Mouse (Mus musculus): Measurements from ENCODE around the gene Epn1. TPM values are rescaled to one million over a fixed set of nuclear protein-coding genes. Genes with fewer than 3 reads are reported as not detected.
A peak's percentile ranks its signal among the peaks of the same experiment; 100 is the strongest.

Gene Epn1
- total RNA-seq, 1 experiment: 51.8 TPM

GRCm38 (mm10) chr7:5061774-5062359 is 18.2 kb upstream of the Epn1 start, which contains the start of gene U2af2:
U2af2 (plus strand) TSS chr7:5062143.
- peak within 1 kb of the TSS; percentile 99 for H3K9ac ChIP-seq (ENCODE audit: insufficient read depth, low read depth, low read length, poor library complexity, severe bottlenecking)
- peaks cover 10% of the 10 kb centered on the region for H3K36me3 ChIP-seq (ENCODE audit: control insufficient read depth, insufficient read depth, low read length, poor library complexity, severe bottlenecking)
- H3K4me1 ChIP-seq (ENCODE audit: control insufficient read depth in 2 of 2, insufficient read depth in 2 of 2, low read length in 2 of 2, poor library complexity in 1 of 2): peaks cover 0 to 16% of the 10 kb centered on the region in 2 experiments; a peak in 3 of 4 replicates
- H3K4me3 ChIP-seq (ENCODE audit: insufficient read depth in 1 of 2, low read depth in 1 of 2, low read length in 2 of 2, poor library complexity in 1 of 2, severe bottlenecking in 1 of 2): peak within 1 kb of the TSS; percentile 86 to 94
- no peak for TF ChIP-seq ZC3H11A (IDR thresholded peaks at IDR 0.05; ENCODE audit: borderline replicate concordance, low read depth, low read length)
- TF ChIP-seq HCFC1 (IDR thresholded peaks at IDR 0.05; ENCODE audit: borderline replicate concordance, insufficient read depth, low read length): peak; percentile 56; the same call in 1 of the 2 replicates
- TF ChIP-seq MAFK (IDR thresholded peaks at IDR 0.05; ENCODE audit: insufficient read depth, low read depth, low read length): no peak
- no peak for TF ChIP-seq CHD2 (IDR thresholded peaks at IDR 0.05; ENCODE audit: low read depth, low read length)
- no peak for TF ChIP-seq ZNF384 (IDR thresholded peaks at IDR 0.05; ENCODE audit: low read depth, low read length)
- no peak for DNase-seq (ENCODE audit: low read depth, low spot score)
- in situ Hi-C loops (cut with MboI; ENCODE audit: low sequenced_read_pairs in 2 of 2, unreplicated experiment in 2 of 2): no loop called here
- peak within 1 kb of the TSS; percentile 99 for H3K27ac ChIP-seq (ENCODE audit: insufficient read depth, low read depth, low read length, poor library complexity, severe bottlenecking)
- H3K9me3 ChIP-seq (ENCODE audit: control insufficient read depth, insufficient read depth, low read depth, low read length): no peaks in the 10 kb centered on the region

DNA sequence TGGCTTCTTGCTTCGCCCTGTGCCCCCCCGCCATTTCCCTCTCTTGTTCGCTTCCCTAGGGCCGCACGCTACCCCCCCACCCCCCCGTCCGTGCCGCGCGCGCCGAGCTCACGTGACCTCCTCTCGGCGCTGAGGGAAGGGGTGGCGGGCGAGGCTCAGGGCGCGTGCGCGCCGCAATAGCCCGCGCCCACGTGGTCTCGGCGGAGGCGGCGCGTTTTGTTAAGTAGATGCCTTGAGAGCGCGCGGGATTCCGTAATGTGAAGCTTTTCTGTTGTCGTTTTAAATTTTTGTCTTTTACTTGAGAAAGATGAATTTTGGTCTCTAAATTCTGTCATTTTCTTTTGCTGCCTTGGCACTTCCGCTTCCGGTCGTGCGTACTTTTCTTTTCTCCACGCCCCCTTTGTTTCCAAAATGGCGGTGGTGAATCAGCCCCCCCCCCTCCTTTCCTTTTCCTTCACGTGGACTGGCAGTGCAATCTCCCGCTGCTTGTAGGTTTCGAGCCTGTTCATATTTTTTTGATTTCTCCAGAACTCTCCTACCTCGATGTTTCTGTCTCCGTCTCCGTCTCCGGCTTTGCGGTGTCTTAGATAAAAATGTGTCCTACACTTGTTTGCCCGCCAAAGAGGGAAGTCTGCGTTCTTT is 17.6 kb upstream of the Epn1 start:
- no peak for DNase-seq (ENCODE audit: low read depth, low spot score)
- Histone ChIP-seq H3K4me1 (ENCODE audit: control insufficient read depth in 2 of 2, insufficient read depth in 2 of 2, low read length in 2 of 2, poor library complexity in 1 of 2) (peaks cover 0 to 16% of the 10 kb centered on the region in 2 experiments; a peak in 3 of 4 replicates), H3K4me3 (ENCODE audit: insufficient read depth in 1 of 2, low read depth in 1 of 2, low read length in 2 of 2, poor library complexity in 1 of 2, severe bottlenecking in 1 of 2) (peak overlapping the region; percentile 86 to 94), H3K9me3 (ENCODE audit: control insufficient read depth, insufficient read depth, low read depth, low read length) (no peaks in the 10 kb centered on the region), H3K27ac (ENCODE audit: insufficient read depth, low read depth, low read length, poor library complexity, severe bottlenecking) (peak overlapping the region; percentile 99), H3K9ac (ENCODE audit: insufficient read depth, low read depth, low read length, poor library complexity, severe bottlenecking) (peak overlapping the region; percentile 99), H3K36me3 (ENCODE audit: control insufficient read depth, insufficient read depth, low read length, poor library complexity, severe bottlenecking) (peaks cover 17% of the 10 kb centered on the region)
- TF ChIP-seq CHD2 (IDR thresholded peaks at IDR 0.05; ENCODE audit: low read depth, low read length) (no peak), HCFC1 (IDR thresholded peaks at IDR 0.05; ENCODE audit: borderline replicate concordance, insufficient read depth, low read length) (no peak; the same call in 1 of the 2 replicates), MAFK (IDR thresholded peaks at IDR 0.05; ENCODE audit: insufficient read depth, low read depth, low read length) (no peak), ZNF384 (IDR thresholded peaks at IDR 0.05; ENCODE audit: low read depth, low read length) (no peak)
- in situ Hi-C loops (cut with MboI; ENCODE audit: low sequenced_read_pairs in 2 of 2, unreplicated experiment in 2 of 2): no loop called here

GRCm38 (mm10) chr7:5064886-5065285 is 15.1 kb upstream of the Epn1 start:
- Histone ChIP-seq H3K36me3 (ENCODE audit: control insufficient read depth, insufficient read depth, low read length, poor library complexity, severe bottlenecking) (peaks cover 39% of the 10 kb centered on the region), H3K27ac (ENCODE audit: insufficient read depth, low read depth, low read length, poor library complexity, severe bottlenecking) (no peak overlapping the region), H3K9ac (ENCODE audit: insufficient read depth, low read depth, low read length, poor library complexity, severe bottlenecking) (no peak overlapping the region), H3K4me3 (ENCODE audit: insufficient read depth in 1 of 2, low read depth in 1 of 2, low read length in 2 of 2, poor library complexity in 1 of 2, severe bottlenecking in 1 of 2) (no peak overlapping the region; a peak in 1 of 4 replicates), H3K9me3 (ENCODE audit: control insufficient read depth, insufficient read depth, low read depth, low read length) (no peaks in the 10 kb centered on the region), H3K4me1 (ENCODE audit: control insufficient read depth in 2 of 2, insufficient read depth in 2 of 2, low read length in 2 of 2, poor library complexity in 1 of 2) (peaks cover 0 to 17% of the 10 kb centered on the region in 2 experiments; a peak in 3 of 4 replicates)
- no peak for DNase-seq (ENCODE audit: low read depth, low spot score)
- no peak for TF ChIP-seq HCFC1 (IDR thresholded peaks at IDR 0.05; ENCODE audit: borderline replicate concordance, insufficient read depth, low read length)
- TF ChIP-seq ZNF384 (IDR thresholded peaks at IDR 0.05; ENCODE audit: low read depth, low read length): peak; percentile 89
- in situ Hi-C loops (cut with MboI; ENCODE audit: low sequenced_read_pairs in 2 of 2, unreplicated experiment in 2 of 2): no loop called here

DNA sequence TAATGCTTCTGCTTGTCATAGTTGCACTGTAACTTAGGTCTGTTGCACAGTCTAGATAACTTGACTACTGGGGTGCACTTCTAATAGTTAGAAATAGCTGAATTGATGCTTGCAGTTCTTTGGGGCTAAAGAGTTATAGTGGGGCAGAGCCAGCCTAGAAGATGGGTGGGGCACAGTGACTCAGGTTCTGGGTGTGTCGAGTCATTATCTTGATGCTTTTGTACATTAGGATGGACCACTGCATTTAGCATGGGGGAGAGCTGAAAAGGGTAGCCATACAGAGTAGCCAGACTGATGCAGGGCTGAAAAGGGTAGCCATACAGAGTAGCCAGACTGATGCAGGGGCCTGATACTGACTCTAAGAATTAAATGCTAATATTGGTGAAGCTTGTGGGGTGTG is 6.4 kb upstream of the Epn1 start:
- peaks cover 0 to 2% of the 10 kb centered on the region in 2 experiments; a peak in 2 of 4 replicates for H3K4me1 ChIP-seq (ENCODE audit: control insufficient read depth in 2 of 2, insufficient read depth in 2 of 2, low read length in 2 of 2, poor library complexity in 1 of 2)
- no peak overlapping the region for H3K4me3 ChIP-seq (ENCODE audit: insufficient read depth in 1 of 2, low read depth in 1 of 2, low read length in 2 of 2, poor library complexity in 1 of 2, severe bottlenecking in 1 of 2)
- TF ChIP-seq CHD2 (IDR thresholded peaks at IDR 0.05; ENCODE audit: low read depth, low read length) (no peak), MAFK (IDR thresholded peaks at IDR 0.05; ENCODE audit: insufficient read depth, low read depth, low read length) (no peak), ZNF384 (IDR thresholded peaks at IDR 0.05; ENCODE audit: low read depth, low read length) (no peak), HCFC1 (IDR thresholded peaks at IDR 0.05; ENCODE audit: borderline replicate concordance, insufficient read depth, low read length) (no peak), ZC3H11A (IDR thresholded peaks at IDR 0.05; ENCODE audit: borderline replicate concordance, low read depth, low read length) (no peak)
- H3K9ac ChIP-seq (ENCODE audit: insufficient read depth, low read depth, low read length, poor library complexity, severe bottlenecking): no peak overlapping the region
- no peak overlapping the region for H3K27ac ChIP-seq (ENCODE audit: insufficient read depth, low read depth, low read length, poor library complexity, severe bottlenecking)
- H3K36me3 ChIP-seq (ENCODE audit: control insufficient read depth, insufficient read depth, low read length, poor library complexity, severe bottlenecking): peaks cover 77% of the 10 kb centered on the region
- DNase-seq (ENCODE audit: low read depth, low spot score): no peak
- H3K9me3 ChIP-seq (ENCODE audit: control insufficient read depth, insufficient read depth, low read depth, low read length): no peaks in the 10 kb centered on the region
- in situ Hi-C loops (cut with MboI; ENCODE audit: low sequenced_read_pairs in 2 of 2, unreplicated experiment in 2 of 2): no loop called here
